Mouse (Mus musculus): ENCODE measurements around the gene Gsdma2. TPM values are rescaled to one million over a fixed set of nuclear protein-coding genes. Genes with fewer than 3 reads are reported as not detected.
"Not testable (repeated sequence)": the region's sequence is repeated elsewhere in the genome, so short reads cannot be mapped to it uniquely, and the experiment has no call there.

Gene Gsdma2
- total RNA-seq, 2 experiments from 2014 or later = not detected

GRCm38 (mm10) chr11:98655076-98655475 lies 8.5 kb downstream of the Gsdma2 start:
- ATAC-seq (replicated peaks; ENCODE audit: low FRiP score, poor library complexity, severe bottlenecking) = peak; percentile 75

GRCm38 (mm10) chr11:98660517-98660916 lies 14.0 kb downstream of the Gsdma2 start:
- ATAC-seq (replicated peaks; ENCODE audit: low FRiP score, poor library complexity, severe bottlenecking) = peak; percentile 83

GRCm38 (mm10) chr11:98664091-98664490 lies 17.5 kb downstream of the Gsdma2 start, which contains the start of gene Gsdma:
Gene Gsdma, plus strand, starts transcription at chr11:98664351.
- ATAC-seq (replicated peaks; ENCODE audit: low FRiP score, poor library complexity, severe bottlenecking) = no peak

DNA sequence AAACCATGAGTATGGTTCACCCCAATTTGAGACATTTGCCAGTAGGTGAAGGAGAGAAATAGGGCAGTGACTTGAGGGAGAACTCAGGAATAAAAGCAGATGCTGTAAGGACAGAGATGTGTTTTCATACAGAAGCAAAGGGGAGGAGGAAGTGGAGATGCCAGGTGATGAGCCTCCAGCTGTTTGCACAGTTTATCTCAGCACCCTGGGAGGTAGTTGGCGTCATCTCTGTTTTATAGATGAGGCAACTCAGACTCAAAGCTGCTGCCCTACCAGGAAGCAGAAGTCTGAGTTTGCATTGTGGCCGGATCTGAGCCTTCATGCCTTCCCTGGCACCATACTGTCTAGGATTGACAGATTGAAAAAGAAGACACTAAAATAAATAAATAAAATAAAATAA lies 22.4 kb downstream of the Gsdma2 start:
- no peak for ATAC-seq (replicated peaks; ENCODE audit: low FRiP score, poor library complexity, severe bottlenecking)

- no peak for ATAC-seq (replicated peaks; ENCODE audit: low FRiP score, poor library complexity, severe bottlenecking)
These were observed 24.8 kb downstream of the Gsdma2 start for GRCm38 (mm10) chr11:98671284-98671815.

- peak; percentile 75 for ATAC-seq (replicated peaks; ENCODE audit: low FRiP score, poor library complexity, severe bottlenecking)
These were observed 25.3 kb downstream of the Gsdma2 start for GRCm38 (mm10) chr11:98671857-98672256.

GRCm38 (mm10) chr11:98672482-98672881 lies 25.9 kb downstream of the Gsdma2 start:
- ATAC-seq (replicated peaks; ENCODE audit: low FRiP score, poor library complexity, severe bottlenecking) = no peak

DNA sequence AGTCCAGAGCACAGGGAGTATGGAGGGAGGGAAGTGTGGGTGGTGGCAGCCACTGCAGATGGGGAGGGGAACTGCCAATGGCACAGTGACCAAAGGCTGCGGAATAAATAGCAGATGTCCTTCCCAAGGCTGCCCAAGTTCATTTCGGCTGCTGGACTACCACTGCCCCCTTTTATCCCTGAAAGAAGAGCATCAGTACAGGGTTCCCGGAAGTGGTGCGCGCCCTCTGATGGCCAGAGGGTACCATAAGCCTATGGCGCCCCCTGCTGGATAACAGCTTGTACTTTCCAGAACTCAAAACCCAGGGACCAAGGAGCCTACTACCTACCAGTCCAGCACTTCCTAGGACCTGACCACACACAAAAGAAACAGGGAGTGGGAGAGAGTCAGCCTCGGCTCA lies 26.6 kb downstream of the Gsdma2 start:
- ATAC-seq (replicated peaks; ENCODE audit: low FRiP score, poor library complexity, severe bottlenecking) = peak; percentile 82

DNA sequence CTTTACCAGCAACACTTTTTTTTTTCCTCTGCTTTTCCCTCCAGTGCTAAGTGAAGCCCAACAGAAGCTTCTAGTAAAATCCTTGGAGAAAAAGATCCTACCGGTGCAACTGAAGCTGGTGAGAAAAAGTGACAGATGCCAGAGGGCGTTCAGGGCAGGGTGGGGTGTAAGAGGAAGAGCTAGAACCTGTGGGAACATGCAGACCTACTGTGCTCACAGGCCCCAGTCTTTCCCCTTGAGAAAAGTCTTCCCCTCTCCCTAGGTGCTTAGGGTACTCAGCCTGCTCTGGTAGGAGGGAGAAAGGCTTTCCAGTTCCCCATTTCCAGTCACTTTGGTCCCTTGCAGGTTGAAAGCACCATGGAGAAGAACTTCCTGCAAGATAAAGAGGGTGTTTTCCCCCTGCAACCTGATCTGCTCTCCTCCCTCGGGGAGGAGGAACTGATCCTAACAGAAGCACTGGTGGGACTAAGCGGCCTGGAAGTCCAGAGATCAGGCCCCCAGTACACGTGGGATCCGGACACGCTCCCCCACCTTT lies 29.3 kb downstream of the Gsdma2 start:
- no peak for ATAC-seq (replicated peaks; ENCODE audit: low FRiP score, poor library complexity, severe bottlenecking)

DNA sequence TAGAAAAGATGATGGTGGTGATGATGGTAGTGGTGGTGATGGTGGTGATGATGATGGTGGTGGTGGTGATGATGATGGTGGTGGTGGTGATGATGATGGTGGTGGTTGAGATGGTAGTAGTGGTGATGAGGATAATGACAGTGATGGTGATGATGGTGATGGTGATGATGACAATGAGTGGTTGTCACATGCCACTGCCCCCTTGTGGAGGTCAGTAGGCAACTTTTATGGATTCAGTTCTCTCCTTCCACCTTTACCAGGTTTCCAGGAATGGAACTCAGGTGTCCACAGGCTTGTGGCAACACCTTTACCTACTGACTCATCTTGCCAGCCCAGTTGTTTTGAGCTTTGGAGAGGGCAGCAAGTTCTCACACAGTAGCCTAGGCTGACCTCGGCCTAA lies 33.5 kb downstream of the Gsdma2 start:
- ATAC-seq (replicated peaks; ENCODE audit: low FRiP score, poor library complexity, severe bottlenecking) = no peak

GRCm38 (mm10) chr11:98680595-98680994 lies 34.0 kb downstream of the Gsdma2 start:
- ATAC-seq (replicated peaks; ENCODE audit: low FRiP score, poor library complexity, severe bottlenecking) = not testable (repeated sequence)

- no peak for ATAC-seq (replicated peaks; ENCODE audit: low FRiP score, poor library complexity, severe bottlenecking)
These were observed 34.6 kb downstream of the Gsdma2 start for GRCm38 (mm10) chr11:98681186-98681585.

- ATAC-seq (replicated peaks; ENCODE audit: low FRiP score, poor library complexity, severe bottlenecking) = peak; percentile 88
These were observed 35.5 kb downstream of the Gsdma2 start, which contains the start of gene Psmd3 for GRCm38 (mm10) chr11:98681786-98682745. Gene Psmd3, plus strand, starts transcription at chr11:98682554.

DNA sequence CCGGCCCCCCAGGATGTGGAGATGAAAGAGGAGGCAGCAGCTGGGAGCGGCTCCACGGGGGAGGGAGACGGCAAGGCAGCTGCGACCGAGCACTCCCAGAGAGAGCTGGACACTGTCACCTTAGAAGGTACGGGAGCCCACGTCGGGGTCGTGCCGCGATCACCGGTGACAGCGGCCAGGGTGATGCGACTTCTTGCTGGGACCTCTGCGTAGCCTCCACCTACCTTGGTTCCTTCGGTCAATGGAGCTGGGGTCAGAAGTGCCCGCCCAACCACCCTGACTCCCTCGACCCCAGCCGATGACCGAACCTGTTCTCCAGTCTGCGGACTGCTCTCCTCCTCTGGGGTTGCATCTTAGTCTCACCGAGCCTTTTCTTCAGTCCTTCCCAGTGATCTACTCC lies 36.3 kb downstream of the Gsdma2 start:
- peak; percentile 23 for ATAC-seq (replicated peaks; ENCODE audit: low FRiP score, poor library complexity, severe bottlenecking)

- no peak for ATAC-seq (replicated peaks; ENCODE audit: low FRiP score, poor library complexity, severe bottlenecking)
These were observed 39.1 kb downstream of the Gsdma2 start for GRCm38 (mm10) chr11:98685642-98686041.

DNA sequence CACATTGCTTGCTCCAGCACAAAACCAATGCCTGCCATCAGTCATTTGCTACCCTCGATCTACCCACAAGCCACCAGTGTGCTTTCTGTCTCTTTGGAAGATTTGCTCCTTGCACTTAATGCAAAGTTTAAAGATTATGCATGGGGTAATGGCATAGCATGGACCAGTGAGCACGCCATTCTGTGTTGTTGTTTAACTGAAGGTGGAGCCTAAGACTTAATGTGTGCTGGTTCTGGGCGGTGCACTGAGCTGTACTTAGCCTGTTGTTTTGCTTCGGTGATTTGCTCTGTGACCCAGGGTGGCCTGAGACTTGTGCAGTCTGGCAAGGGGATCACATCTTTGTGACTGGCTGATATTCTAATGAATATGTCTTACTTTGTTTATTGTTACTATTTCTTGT lies 40.4 kb downstream of the Gsdma2 start:
- no peak for ATAC-seq (replicated peaks; ENCODE audit: low FRiP score, poor library complexity, severe bottlenecking)

GRCm38 (mm10) chr11:98688009-98688408 lies 41.5 kb downstream of the Gsdma2 start:
- no peak for ATAC-seq (replicated peaks; ENCODE audit: low FRiP score, poor library complexity, severe bottlenecking)

DNA sequence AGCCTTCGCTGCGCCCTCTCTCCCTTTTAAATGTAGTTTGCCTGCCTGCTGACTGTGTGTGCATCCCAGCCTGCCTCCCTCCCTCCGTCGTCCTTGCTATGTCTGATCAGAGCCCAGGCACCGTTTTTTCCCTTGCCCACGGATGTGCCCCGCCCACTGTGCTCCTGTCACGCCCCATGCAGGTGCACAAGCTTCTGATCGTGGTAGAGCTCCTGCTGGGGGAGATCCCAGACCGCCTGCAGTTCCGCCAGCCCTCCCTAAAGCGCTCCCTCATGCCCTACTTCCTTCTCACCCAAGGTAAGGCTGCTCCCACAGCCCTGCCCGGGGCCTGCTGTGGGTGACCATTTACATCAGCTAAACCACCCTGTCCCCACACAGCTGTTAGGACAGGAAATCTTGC lies 46.6 kb downstream of the Gsdma2 start:
- no peak for ATAC-seq (replicated peaks; ENCODE audit: low FRiP score, poor library complexity, severe bottlenecking)

DNA sequence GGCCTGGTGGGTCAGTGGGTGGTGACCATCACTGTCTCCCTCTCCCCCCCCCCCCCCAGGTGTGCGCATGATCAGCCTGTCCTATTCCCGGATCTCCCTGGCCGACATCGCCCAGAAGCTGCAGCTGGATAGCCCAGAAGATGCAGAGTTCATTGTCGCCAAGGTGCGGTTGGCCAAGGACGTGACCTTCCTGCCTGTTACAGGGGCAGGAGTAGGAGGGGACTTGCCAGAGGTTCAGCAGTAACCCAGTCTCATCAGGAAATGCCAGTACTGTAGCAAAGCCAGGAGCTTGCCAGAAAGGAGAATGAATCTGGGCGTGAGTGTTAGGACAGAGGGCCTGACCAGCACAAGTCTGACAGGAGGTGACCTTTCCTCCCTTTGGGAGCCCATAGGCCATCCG lies 47.2 kb downstream of the Gsdma2 start:
- ATAC-seq (replicated peaks; ENCODE audit: low FRiP score, poor library complexity, severe bottlenecking) = no peak

- no peak for ATAC-seq (replicated peaks; ENCODE audit: low FRiP score, poor library complexity, severe bottlenecking)
These were observed 47.7 kb downstream of the Gsdma2 start for GRCm38 (mm10) chr11:98694301-98694700.

GRCm38 (mm10) chr11:98695408-98695807 lies 48.8 kb downstream of the Gsdma2 start:
- ATAC-seq (replicated peaks; ENCODE audit: low FRiP score, poor library complexity, severe bottlenecking) = no peak

Data from erythroid progenitor cell, adult 5-6 weeks (primary cell).